Mouse (Mus musculus) heart, postnatal 0 days (tissue): ENCODE data around the gene Cts3. TPM values are rescaled to one million over a fixed set of nuclear protein-coding genes. Genes with fewer than 3 reads are reported as not detected.
"Not testable (repeated sequence)": the region's sequence is repeated elsewhere in the genome, so short reads cannot be mapped to it uniquely, and the experiment has no call there.

Experiments used
- ATAC-seq: fragments of 200-750 bp; cut with Nextera tagmentation; 2 replicates; pipeline ENCODE4 v1.8.0; 2017; ENCODE audit warnings: low read depth, moderate number of reproducible peaks, moderate library complexity; ENCODE audit not compliant: insufficient read depth
- DNase-seq: peaks from one replicate; pipeline ENCODE4 v3.0.0-alpha.2; 2016; ENCODE audit warnings: low spot score
- H3K27ac ChIP-seq: fragments of 300-500 bp; sonication (generic); 2 replicates; pipeline ENCODE4 v1.5.1; 2014; ENCODE audit warnings: low read depth, mild to moderate bottlenecking
- H3K27me3 ChIP-seq: fragments of 300-500 bp; sonication (generic); 2 replicates; pipeline ENCODE4 v1.6.1; 2014; ENCODE audit warnings: low read length, mixed read lengths; ENCODE audit not compliant: control insufficient read depth, insufficient read depth
- H3K36me3 ChIP-seq: fragments of 300-500 bp; sonication (generic); replicated peaks from 2 replicates; pipeline ENCODE4 v1.6.1; 2014; ENCODE audit warnings: low read length, mixed read lengths; ENCODE audit not compliant: control insufficient read depth, insufficient read depth
- H3K4me1 ChIP-seq: fragments of 300-500 bp; sonication (generic); 2 replicates; pipeline ENCODE4 v1.6.1; 2014; ENCODE audit warnings: antibody characterized with exemption; ENCODE audit not compliant: control insufficient read depth, insufficient read depth
- H3K4me2 ChIP-seq: fragments of 300-500 bp; sonication (generic); 2 replicates; pipeline ENCODE4 v1.6.1; 2014; ENCODE audit warnings: low read depth, mild to moderate bottlenecking, low read length, moderate library complexity
- H3K4me3 ChIP-seq: fragments of 300-500 bp; sonication (generic); 2 replicates; pipeline ENCODE4 v1.5.1; 2014; ENCODE audit warnings: low read depth, low read length
- H3K9ac ChIP-seq: fragments of 300-500 bp; sonication (generic); replicated peaks from 2 replicates; pipeline ENCODE4 v1.6.1; 2014; ENCODE audit warnings: low read depth, low read length, mixed read lengths
- H3K9me3 ChIP-seq: fragments of 300-500 bp; sonication (generic); replicated peaks from 2 replicates; pipeline ENCODE4 v1.6.1; 2016; ENCODE audit warnings: low read length; ENCODE audit not compliant: control insufficient read depth
- CTCF ChIP-seq: IDR thresholded peaks from 2 replicates; pipeline ENCODE4 v1.5.1; 2016; ENCODE audit warnings: antibody characterized with exemption, control low read depth, low read depth
- EP300 ChIP-seq: IDR thresholded peaks from 2 replicates; pipeline ENCODE4 v1.6.1; 2016; ENCODE audit warnings: antibody characterized with exemption, low read depth
- WGBS: fragments of 180-500 bp; shearing (Covaris S2); extraction: QIAGEN DNeasy Blood & Tissue Kit; methylation state at CpG from one replicate; pipeline ENCODE4 v1.1.7; 2014; 5-methylcytosine and 5-hydroxymethylcytosine counted together
- polyA plus RNA-seq: library from polyadenylated mRNA; unstranded; fragments of >200 nt; fragmentation: Nextera tagmentation; extraction: Ambion mirVana; gene quantifications from 2 replicates; pipeline ENCODE4 v1.2.1, GENCODE M21; 2015
- total RNA-seq: library from RNA; depleted of rRNA; stranded (reverse); fragments of >200 nt; gene quantifications from 2 replicates; pipeline ENCODE4 v1.2.3, GENCODE M21; 2014; ENCODE audit warnings: low replicate concordance; rRNA removed

Gene Cts3
- not detected in 2 replicates for total RNA-seq
- polyA plus RNA-seq = not detected in 2 replicates

GRCm38 (mm10) chr13:61570027-61570426 lies at the start of gene Cts3:
TSS of gene Cts3 (minus strand) at chr13:61570127.
- no peak within 1 kb of the TSS for H3K27ac ChIP-seq
- no peak within 1 kb of the TSS for H3K9ac ChIP-seq
- H3K4me1 ChIP-seq = no peaks in the 10 kb centered on the region
- peaks cover 19% of the 10 kb centered on the region for H3K9me3 ChIP-seq
- TF ChIP-seq CTCF (no peak), EP300 (no peak)
- H3K4me2 ChIP-seq = no peak within 1 kb of the TSS
- ATAC-seq (no peak), DNase-seq (no peak)
- no peaks in the 10 kb centered on the region for H3K27me3 ChIP-seq
- H3K4me3 ChIP-seq = no peak within 1 kb of the TSS
- no peaks in the 10 kb centered on the region for H3K36me3 ChIP-seq

- WGBS = 18% methylated on average over 1 of the region's 1 CpGs
- not testable (repeated sequence) for H3K27me3 ChIP-seq, ATAC-seq, H3K4me2 ChIP-seq, H3K4me3 ChIP-seq, H3K27ac ChIP-seq, DNase-seq, H3K36me3 ChIP-seq, H3K4me1 ChIP-seq, H3K9ac ChIP-seq
- H3K9me3 ChIP-seq = peaks cover 19% of the 10 kb centered on the region
These were observed 1.9 kb downstream of the Cts3 start, which contains the start of gene Gm49352 for GRCm38 (mm10) chr13:61568074-61568473. TSS of gene Gm49352 (minus strand) at chr13:61568174.

GRCm38 (mm10) chr13:61541631-61542030 lies 28.3 kb downstream of the Cts3 start, which contains the start of gene Ctsm:
TSS of gene Ctsm (minus strand) at chr13:61541839.
- no peak for DNase-seq
- no peak for ATAC-seq
- WGBS = 51% methylated on average over 4 of the region's 4 CpGs
- Histone ChIP-seq H3K27me3 (no peaks in the 10 kb centered on the region), H3K4me2 (no peak within 1 kb of the TSS), H3K4me3 (no peak within 1 kb of the TSS), H3K9ac (no peak within 1 kb of the TSS), H3K9me3 (peaks cover 12% of the 10 kb centered on the region; the same call in 1 of the 2 replicates), H3K4me1 (no peaks in the 10 kb centered on the region), H3K36me3 (no peaks in the 10 kb centered on the region), H3K27ac (no peak within 1 kb of the TSS)
- TF ChIP-seq CTCF (no peak), EP300 (no peak)

Other genes with a start within 250 kb of the Cts3 start
- gene Cts7, start 211.9 kb downstream of the Cts3 start, total RNA-seq = not detected in 2 replicates
- gene Cts7, start 211.9 kb downstream of the Cts3 start, polyA plus RNA-seq = not detected in 2 replicates
- not detected in 2 replicates for gene Ctsm, start 28.3 kb downstream of the Cts3 start, total RNA-seq
- gene Ctsm, start 28.3 kb downstream of the Cts3 start, polyA plus RNA-seq = not detected in 2 replicates
- gene Gm49352, start 2.0 kb downstream of the Cts3 start, total RNA-seq = not detected in 2 replicates
- gene Gm49352, start 2.0 kb downstream of the Cts3 start, polyA plus RNA-seq = not detected in 2 replicates